Mouse (Mus musculus) heart, postnatal 0 days (tissue): ENCODE results near the gene Sgpp2. TPM values are rescaled to one million over a fixed set of nuclear protein-coding genes. Genes with fewer than 3 reads are reported as not detected.

ENCODE experiments used
- ATAC-seq: fragments of 200-750 bp; cut with Nextera tagmentation; 2 replicates; pipeline ENCODE4 v1.8.0; 2017; ENCODE audit warnings: low read depth, moderate number of reproducible peaks, moderate library complexity; ENCODE audit not compliant: insufficient read depth
- DNase-seq: peaks from one replicate; pipeline ENCODE4 v3.0.0-alpha.2; 2016; ENCODE audit warnings: low spot score
- H3K27ac ChIP-seq: fragments of 300-500 bp; sonication (generic); 2 replicates; pipeline ENCODE4 v1.5.1; 2014; ENCODE audit warnings: low read depth, mild to moderate bottlenecking
- H3K27me3 ChIP-seq: fragments of 300-500 bp; sonication (generic); 2 replicates; pipeline ENCODE4 v1.6.1; 2014; ENCODE audit warnings: low read length, mixed read lengths; ENCODE audit not compliant: control insufficient read depth, insufficient read depth
- H3K36me3 ChIP-seq: fragments of 300-500 bp; sonication (generic); replicated peaks from 2 replicates; pipeline ENCODE4 v1.6.1; 2014; ENCODE audit warnings: low read length, mixed read lengths; ENCODE audit not compliant: control insufficient read depth, insufficient read depth
- H3K4me1 ChIP-seq: fragments of 300-500 bp; sonication (generic); 2 replicates; pipeline ENCODE4 v1.6.1; 2014; ENCODE audit warnings: antibody characterized with exemption; ENCODE audit not compliant: control insufficient read depth, insufficient read depth
- H3K4me2 ChIP-seq: fragments of 300-500 bp; sonication (generic); 2 replicates; pipeline ENCODE4 v1.6.1; 2014; ENCODE audit warnings: low read depth, mild to moderate bottlenecking, low read length, moderate library complexity
- H3K4me3 ChIP-seq: fragments of 300-500 bp; sonication (generic); 2 replicates; pipeline ENCODE4 v1.5.1; 2014; ENCODE audit warnings: low read depth, low read length
- H3K9ac ChIP-seq: fragments of 300-500 bp; sonication (generic); replicated peaks from 2 replicates; pipeline ENCODE4 v1.6.1; 2014; ENCODE audit warnings: low read depth, low read length, mixed read lengths
- H3K9me3 ChIP-seq: fragments of 300-500 bp; sonication (generic); replicated peaks from 2 replicates; pipeline ENCODE4 v1.6.1; 2016; ENCODE audit warnings: low read length; ENCODE audit not compliant: control insufficient read depth
- CTCF ChIP-seq: IDR thresholded peaks from 2 replicates; pipeline ENCODE4 v1.5.1; 2016; ENCODE audit warnings: antibody characterized with exemption, control low read depth, low read depth
- EP300 ChIP-seq: IDR thresholded peaks from 2 replicates; pipeline ENCODE4 v1.6.1; 2016; ENCODE audit warnings: antibody characterized with exemption, low read depth
- WGBS: fragments of 180-500 bp; shearing (Covaris S2); extraction: QIAGEN DNeasy Blood & Tissue Kit; methylation state at CpG from one replicate; pipeline ENCODE4 v1.1.7; 2014; 5-methylcytosine and 5-hydroxymethylcytosine counted together
- polyA plus RNA-seq: library from polyadenylated mRNA; unstranded; fragments of >200 nt; fragmentation: Nextera tagmentation; extraction: Ambion mirVana; gene quantifications from 2 replicates; pipeline ENCODE4 v1.2.1, GENCODE M21; 2015
- total RNA-seq: library from RNA; depleted of rRNA; stranded (reverse); fragments of >200 nt; gene quantifications from 2 replicates; pipeline ENCODE4 v1.2.3, GENCODE M21; 2014; ENCODE audit warnings: low replicate concordance

The Sgpp2 gene
- total and polyA plus RNA-seq, 2 experiments from 2014 or later: 0.07 TPM; not detected in 1

GRCm38 (mm10) chr1:78371569-78372236, 61.6 kb downstream of the Sgpp2 start:
- no peak for TF ChIP-seq EP300
- no peak for TF ChIP-seq CTCF
- H3K4me2 ChIP-seq: no peak overlapping the region

GRCm38 (mm10) chr1:78372316-78372715, 62.2 kb downstream of the Sgpp2 start:
- WGBS: 88% methylated on average over 9 of the region's 9 CpGs
- H3K27ac ChIP-seq: peak overlapping the region; percentile 51; the same call in 1 of the 2 replicates

More at GRCm38 (mm10) chr1:78371569-78372236, 61.6 kb downstream of the Sgpp2 start:
- 52% methylated on average over 2 of the region's 2 CpGs for WGBS
- no peaks in the 10 kb centered on the region for H3K36me3 ChIP-seq
- DNase-seq (peak; percentile 84), ATAC-seq (peak; percentile 82)
- no peak overlapping the region for H3K4me3 ChIP-seq
- no peaks in the 10 kb centered on the region for H3K9me3 ChIP-seq
- H3K4me1 ChIP-seq: peaks cover 14% of the 10 kb centered on the region; the same call in 1 of the 2 replicates
- H3K9ac ChIP-seq: no peak overlapping the region
- H3K27ac ChIP-seq: peak overlapping the region; percentile 51
- H3K27me3 ChIP-seq: no peaks in the 10 kb centered on the region

GRCm38 (mm10) chr1:78373836-78374235, 63.7 kb downstream of the Sgpp2 start:
- H3K4me2 ChIP-seq: no peak overlapping the region
- no peaks in the 10 kb centered on the region for H3K9me3 ChIP-seq
- H3K27ac ChIP-seq: no peak overlapping the region
- no peaks in the 10 kb centered on the region for H3K36me3 ChIP-seq
- no peak for TF ChIP-seq EP300
- no peak for TF ChIP-seq CTCF
- ATAC-seq: no peak
- no peak overlapping the region for H3K9ac ChIP-seq
- peaks cover 14% of the 10 kb centered on the region; the same call in 1 of the 2 replicates for H3K4me1 ChIP-seq
- no peaks in the 10 kb centered on the region for H3K27me3 ChIP-seq
- H3K4me3 ChIP-seq: no peak overlapping the region
- WGBS: 89% methylated on average over 5 of the region's 5 CpGs
- DNase-seq: no peak

More at GRCm38 (mm10) chr1:78372316-78372715, 62.2 kb downstream of the Sgpp2 start:
- no peak overlapping the region for H3K4me2 ChIP-seq
- no peak for DNase-seq
- no peaks in the 10 kb centered on the region for H3K36me3 ChIP-seq
- peaks cover 14% of the 10 kb centered on the region; the same call in 1 of the 2 replicates for H3K4me1 ChIP-seq
- ATAC-seq: no peak
- no peaks in the 10 kb centered on the region for H3K27me3 ChIP-seq
- no peak for TF ChIP-seq CTCF
- no peak for TF ChIP-seq EP300
- H3K4me3 ChIP-seq: no peak overlapping the region
- no peaks in the 10 kb centered on the region for H3K9me3 ChIP-seq
- no peak overlapping the region for H3K9ac ChIP-seq

GRCm38 (mm10) chr1:78375058-78375457, 64.9 kb downstream of the Sgpp2 start:
- ATAC-seq (no peak), DNase-seq (no peak)
- Histone ChIP-seq H3K9ac (no peak overlapping the region), H3K27me3 (no peaks in the 10 kb centered on the region), H3K27ac (no peak overlapping the region), H3K4me3 (no peak overlapping the region), H3K36me3 (no peaks in the 10 kb centered on the region), H3K4me2 (no peak overlapping the region), H3K4me1 (peaks cover 14% of the 10 kb centered on the region; the same call in 1 of the 2 replicates), H3K9me3 (no peaks in the 10 kb centered on the region)
- 89% methylated on average over 3 of the region's 3 CpGs for WGBS
- TF ChIP-seq CTCF (no peak), EP300 (no peak)

GRCm38 (mm10) chr1:78380950-78381349, 70.8 kb downstream of the Sgpp2 start:
- no peak for ATAC-seq
- 91% methylated on average over 4 of the region's 4 CpGs for WGBS
- TF ChIP-seq CTCF: no peak
- no peak for TF ChIP-seq EP300

More at GRCm38 (mm10) chr1:78380950-78381349, 70.8 kb downstream of the Sgpp2 start:
- no peaks in the 10 kb centered on the region for H3K9me3 ChIP-seq
- H3K27ac ChIP-seq: no peak overlapping the region
- H3K4me1 ChIP-seq: no peaks in the 10 kb centered on the region
- no peak overlapping the region for H3K4me2 ChIP-seq
- DNase-seq: no peak
- no peak overlapping the region for H3K9ac ChIP-seq
- H3K27me3 ChIP-seq: no peaks in the 10 kb centered on the region
- H3K36me3 ChIP-seq: no peaks in the 10 kb centered on the region
- H3K4me3 ChIP-seq: no peak overlapping the region
